ENCODE assay signal across 12 mouse cellular contexts in the genomic region with DNA sequence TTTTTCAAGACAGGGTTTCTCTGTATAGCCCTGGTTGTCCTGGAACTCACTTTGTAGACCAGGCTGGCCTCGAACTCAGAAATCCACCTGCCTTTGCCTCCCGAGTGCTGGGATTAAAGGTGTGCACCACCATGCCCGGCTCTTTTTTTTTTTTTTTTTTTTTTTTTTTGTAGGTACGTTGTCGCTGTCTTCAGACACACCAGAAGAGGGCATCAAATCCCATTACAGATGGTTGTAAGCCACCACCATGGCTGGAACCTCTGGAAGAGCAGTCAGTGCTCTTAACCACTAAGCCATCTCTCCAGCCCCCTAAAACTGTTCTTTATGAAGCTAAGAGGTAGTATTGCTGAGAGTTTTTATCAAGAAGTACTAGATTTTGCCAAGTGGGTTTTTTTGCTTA. TPM values are rescaled to one million over a fixed set of nuclear protein-coding genes. Genes with fewer than 3 reads are reported as not detected.
"Had no signal": no experiment of that assay in that cellular context is flagged by ENCODE, and none has a peak within 500 bp of the region (broad histone marks: within the 10 kb centered on the region; RNA-seq: fewer than 3 reads in every experiment).

No protein-coding gene starts in this region.

RNA-seq across cellular contexts. Expression of gene Efcab9, which starts 17.0 kb away (rescaled TPM):
- total RNA-seq: common myeloid progenitor, adult 5-6 weeks; forebrain, postnatal 0 days; granulocyte monocyte progenitor cell, adult 5-6 weeks; heart, adult 2 months; heart, adult 8-10 months had no signal
- polyA plus RNA-seq: embryonic facial prominence, embryonic 10.5 days; embryonic facial prominence, embryonic 13.5 days; embryonic facial prominence, embryonic 15.5 days; erythroblast, embryonic 14.5 days; forebrain, embryonic 14.5 days; forebrain, embryonic 16.5 days; heart, adult 2 months; heart, embryonic 10.5 days had no signal
